Mouse (Mus musculus) heart, postnatal 0 days (tissue): ENCODE results near the gene Gpr107. TPM values are rescaled to one million over a fixed set of nuclear protein-coding genes. Genes with fewer than 3 reads are reported as not detected.

Experiments used
- ATAC-seq: fragments of 200-750 bp; cut with Nextera tagmentation; 2 replicates; pipeline ENCODE4 v1.8.0; 2017; ENCODE audit warnings: low read depth, moderate number of reproducible peaks, moderate library complexity; ENCODE audit not compliant: insufficient read depth
- DNase-seq: peaks from one replicate; pipeline ENCODE4 v3.0.0-alpha.2; 2016; ENCODE audit warnings: low spot score
- H3K27ac ChIP-seq: fragments of 300-500 bp; sonication (generic); 2 replicates; pipeline ENCODE4 v1.5.1; 2014; ENCODE audit warnings: low read depth, mild to moderate bottlenecking
- H3K27me3 ChIP-seq: fragments of 300-500 bp; sonication (generic); 2 replicates; pipeline ENCODE4 v1.6.1; 2014; ENCODE audit warnings: low read length, mixed read lengths; ENCODE audit not compliant: control insufficient read depth, insufficient read depth
- H3K36me3 ChIP-seq: fragments of 300-500 bp; sonication (generic); replicated peaks from 2 replicates; pipeline ENCODE4 v1.6.1; 2014; ENCODE audit warnings: low read length, mixed read lengths; ENCODE audit not compliant: control insufficient read depth, insufficient read depth
- H3K4me1 ChIP-seq: fragments of 300-500 bp; sonication (generic); 2 replicates; pipeline ENCODE4 v1.6.1; 2014; ENCODE audit warnings: antibody characterized with exemption; ENCODE audit not compliant: control insufficient read depth, insufficient read depth
- H3K4me2 ChIP-seq: fragments of 300-500 bp; sonication (generic); 2 replicates; pipeline ENCODE4 v1.6.1; 2014; ENCODE audit warnings: low read depth, mild to moderate bottlenecking, low read length, moderate library complexity
- H3K4me3 ChIP-seq: fragments of 300-500 bp; sonication (generic); 2 replicates; pipeline ENCODE4 v1.5.1; 2014; ENCODE audit warnings: low read depth, low read length
- H3K9ac ChIP-seq: fragments of 300-500 bp; sonication (generic); replicated peaks from 2 replicates; pipeline ENCODE4 v1.6.1; 2014; ENCODE audit warnings: low read depth, low read length, mixed read lengths
- H3K9me3 ChIP-seq: fragments of 300-500 bp; sonication (generic); replicated peaks from 2 replicates; pipeline ENCODE4 v1.6.1; 2016; ENCODE audit warnings: low read length; ENCODE audit not compliant: control insufficient read depth
- CTCF ChIP-seq: IDR thresholded peaks from 2 replicates; pipeline ENCODE4 v1.5.1; 2016; ENCODE audit warnings: antibody characterized with exemption, control low read depth, low read depth
- EP300 ChIP-seq: IDR thresholded peaks from 2 replicates; pipeline ENCODE4 v1.6.1; 2016; ENCODE audit warnings: antibody characterized with exemption, low read depth
- WGBS: fragments of 180-500 bp; shearing (Covaris S2); extraction: QIAGEN DNeasy Blood & Tissue Kit; methylation state at CpG from one replicate; pipeline ENCODE4 v1.1.7; 2014; 5-methylcytosine and 5-hydroxymethylcytosine counted together
- polyA plus RNA-seq: library from polyadenylated mRNA; unstranded; fragments of >200 nt; fragmentation: Nextera tagmentation; extraction: Ambion mirVana; gene quantifications from 2 replicates; pipeline ENCODE4 v1.2.1, GENCODE M21; 2015
- total RNA-seq: library from RNA; depleted of rRNA; stranded (reverse); fragments of >200 nt; gene quantifications from 2 replicates; pipeline ENCODE4 v1.2.3, GENCODE M21; 2014; ENCODE audit warnings: low replicate concordance

The Gpr107 gene
- total and polyA plus RNA-seq, 2 experiments from 2014 or later = 20.3 to 69.4 TPM

DNA sequence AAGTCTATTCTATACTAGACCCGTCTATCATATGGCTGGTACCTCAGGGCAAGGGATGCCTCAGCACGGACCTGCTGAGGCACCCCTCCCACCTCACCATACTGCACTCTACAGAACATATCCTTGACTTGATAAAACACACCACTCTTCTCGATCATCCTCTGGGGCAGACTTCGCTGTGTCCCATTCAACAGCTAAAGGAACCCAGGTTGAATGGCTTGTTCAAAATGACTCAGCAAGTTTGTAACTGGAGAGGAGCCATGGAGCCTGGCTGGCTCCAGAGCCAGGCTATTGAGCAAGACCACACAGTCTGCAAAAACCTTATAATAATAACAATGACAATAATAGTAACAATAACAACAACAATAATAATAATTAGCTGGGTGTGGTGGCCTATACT lies 24.2 kb upstream of the Gpr107 start:
- WGBS = 62% methylated on average over 4 of the region's 4 CpGs
- Histone ChIP-seq H3K27me3 (no peaks in the 10 kb centered on the region), H3K9ac (no peak overlapping the region), H3K4me1 (peaks cover 71% of the 10 kb centered on the region), H3K36me3 (0 out of 2 replicates have a peak, but pooled peaks cover 4% of the 10 kb centered on the region), H3K4me3 (no peak overlapping the region), H3K4me2 (no peak overlapping the region), H3K27ac (no peak overlapping the region), H3K9me3 (no peaks in the 10 kb centered on the region)
- TF ChIP-seq CTCF = no peak
- TF ChIP-seq EP300 = no peak
- no peak for ATAC-seq
- no peak for DNase-seq

DNA sequence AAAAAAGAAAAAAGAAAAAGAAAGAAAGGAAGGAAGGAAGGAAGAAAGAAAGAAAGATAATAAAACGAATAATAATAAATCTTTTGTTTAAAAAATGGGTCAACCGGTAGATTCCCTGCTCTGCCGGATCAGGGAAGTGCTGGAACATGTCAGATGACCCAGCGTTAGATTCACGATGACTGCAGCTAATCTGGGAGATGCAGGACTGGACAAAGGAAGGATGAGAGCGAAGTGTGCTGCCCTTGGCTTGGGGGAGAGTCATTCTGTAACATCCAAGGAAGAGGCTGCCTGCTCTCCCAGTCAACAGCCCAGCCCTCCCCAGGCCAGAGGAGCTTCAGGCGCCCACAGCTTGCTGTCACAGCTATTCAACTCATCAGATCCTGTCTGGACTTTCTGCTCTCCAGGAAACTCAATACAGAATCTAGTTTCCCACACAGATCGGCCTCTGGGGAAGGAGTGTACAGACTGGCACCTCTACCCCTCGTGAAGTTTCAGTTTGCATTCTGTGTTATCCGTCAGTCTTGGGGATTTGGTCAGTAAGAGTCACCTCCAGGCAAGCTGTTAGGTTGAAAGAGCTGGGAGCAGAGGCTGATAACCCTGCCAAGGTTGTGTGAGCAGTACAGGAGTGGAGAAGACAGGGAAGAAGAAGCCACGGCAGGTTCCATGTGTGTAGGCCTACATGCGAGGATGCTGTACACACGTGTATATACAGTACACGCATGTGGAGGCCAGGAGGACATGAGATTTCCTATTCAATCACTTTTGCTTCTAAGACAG lies 22.2 kb upstream of the Gpr107 start:
- Histone ChIP-seq H3K9ac (peak overlapping the region; percentile 6; the same call in 1 of the 2 replicates), H3K4me2 (no peak overlapping the region), H3K27ac (peak overlapping the region; percentile 55), H3K36me3 (no peaks in the 10 kb centered on the region), H3K4me3 (no peak overlapping the region), H3K4me1 (peaks cover 60% of the 10 kb centered on the region), H3K27me3 (no peaks in the 10 kb centered on the region), H3K9me3 (no peaks in the 10 kb centered on the region)
- 60% methylated on average over 14 of the region's 14 CpGs for WGBS
- ATAC-seq = no peak
- no peak for DNase-seq
- TF ChIP-seq CTCF = no peak
- no peak for TF ChIP-seq EP300

DNA sequence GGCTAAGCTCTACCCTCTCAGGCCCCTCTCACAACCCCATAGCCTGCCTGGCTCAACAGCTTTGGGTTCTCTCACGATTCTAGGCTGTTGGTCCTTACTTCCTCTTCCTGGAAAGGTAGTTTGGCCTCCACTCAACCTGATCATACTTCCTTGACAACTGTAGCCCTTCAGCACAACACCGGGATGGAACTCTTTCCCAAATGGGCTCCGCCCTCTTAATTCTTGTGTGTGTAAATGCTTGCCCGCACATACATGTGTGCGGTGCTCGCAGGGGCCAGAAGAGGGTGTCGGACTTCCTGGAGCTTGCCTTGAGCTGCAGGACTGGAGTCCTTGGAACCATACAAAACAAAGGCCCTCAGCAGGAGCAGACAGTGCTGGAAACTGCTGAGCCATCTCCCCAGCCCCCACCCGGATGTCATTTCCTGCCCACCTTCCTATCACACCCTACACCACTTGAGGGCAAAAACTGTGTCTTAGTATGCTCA lies 21.3 kb upstream of the Gpr107 start:
- no peaks in the 10 kb centered on the region for H3K36me3 ChIP-seq
- no peak overlapping the region; the same call in 1 of the 2 replicates for H3K4me2 ChIP-seq
- H3K9me3 ChIP-seq = no peaks in the 10 kb centered on the region
- DNase-seq (no peak), ATAC-seq (no peak)
- H3K27me3 ChIP-seq = no peaks in the 10 kb centered on the region
- peak overlapping the region; percentile 58 for H3K27ac ChIP-seq
- no peak overlapping the region for H3K4me3 ChIP-seq
- H3K4me1 ChIP-seq = peaks cover 61% of the 10 kb centered on the region
- 57% methylated on average over 8 of the region's 8 CpGs for WGBS
- no peak for TF ChIP-seq EP300
- no peak; the same call in 1 of the 2 replicates for TF ChIP-seq CTCF
- H3K9ac ChIP-seq = no peak overlapping the region

DNA sequence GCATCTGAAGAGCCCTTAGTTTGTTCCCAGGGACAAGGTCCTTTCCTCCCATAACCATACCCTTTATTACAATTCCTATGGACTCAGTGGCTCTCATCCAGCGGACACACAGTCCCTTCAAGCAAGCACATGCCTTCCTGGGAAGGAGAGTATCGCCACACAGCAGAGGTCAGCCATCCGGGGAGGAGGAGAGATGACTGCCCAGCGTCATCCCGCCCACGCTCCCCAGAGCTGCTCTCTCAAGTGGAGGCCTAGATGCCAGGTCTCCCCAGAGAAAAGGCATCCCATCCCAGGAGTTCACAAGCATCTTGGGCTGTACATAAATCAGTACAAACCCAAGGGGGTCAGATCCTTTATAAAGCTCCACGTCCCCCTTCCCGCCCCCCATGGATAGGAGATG lies 19.4 kb upstream of the Gpr107 start:
- H3K9ac ChIP-seq = 0 out of 2 replicates have a peak overlapping the region, but pooled peaks have one; percentile 3
- 38% methylated on average over 8 of the region's 8 CpGs for WGBS

DNA sequence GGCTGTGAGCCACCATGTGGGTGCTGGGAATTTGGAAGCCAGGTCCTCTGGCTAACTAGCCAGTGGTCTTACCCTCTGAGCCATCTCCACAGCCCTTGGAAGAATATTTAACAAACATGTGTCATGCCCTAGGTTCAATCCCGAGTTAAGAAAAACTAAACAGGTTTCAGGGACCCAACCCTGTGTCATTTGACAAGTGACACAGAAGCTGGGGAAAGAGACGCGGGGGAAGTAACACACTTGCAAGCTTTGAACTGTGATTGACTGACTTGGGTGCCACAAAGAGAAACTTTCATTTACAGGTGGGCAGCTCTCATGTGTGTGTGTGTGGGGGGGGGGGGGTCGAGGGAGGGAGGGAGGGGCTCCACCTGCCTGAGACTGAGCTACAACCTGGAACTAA lies 18.1 kb upstream of the Gpr107 start:
- DNase-seq (no peak), ATAC-seq (no peak)
- no peaks in the 10 kb centered on the region for H3K36me3 ChIP-seq
- 60% methylated on average over 4 of the region's 4 CpGs for WGBS
- TF ChIP-seq EP300 = no peak
- H3K9ac ChIP-seq = no peak overlapping the region
- H3K27ac ChIP-seq = no peak overlapping the region
- no peak overlapping the region for H3K4me3 ChIP-seq
- H3K4me2 ChIP-seq = no peak overlapping the region
- no peaks in the 10 kb centered on the region for H3K9me3 ChIP-seq
- no peaks in the 10 kb centered on the region for H3K27me3 ChIP-seq
- peaks cover 57% of the 10 kb centered on the region for H3K4me1 ChIP-seq

More for the DNA sequence above, 19.4 kb upstream of the Gpr107 start:
- Histone ChIP-seq H3K9me3 (no peaks in the 10 kb centered on the region), H3K4me2 (no peak overlapping the region), H3K27me3 (no peaks in the 10 kb centered on the region), H3K4me3 (no peak overlapping the region), H3K27ac (peak overlapping the region; percentile 47), H3K36me3 (no peaks in the 10 kb centered on the region), H3K4me1 (peaks cover 60% of the 10 kb centered on the region)
- peak; percentile 56 for DNase-seq
- ATAC-seq = peak; percentile 45; the same call in 1 of the 2 replicates
- TF ChIP-seq CTCF (no peak), EP300 (no peak)
